Mouse (Mus musculus): ENCODE data around the gene Dlg1. TPM values are rescaled to one million over a fixed set of nuclear protein-coding genes. Genes with fewer than 3 reads are reported as not detected.

The Dlg1 gene
- polyA plus RNA-seq, 1 experiment from 2014 or later = 24.7 TPM

GRCm38 (mm10) chr16:31898546-31899326 is 235.5 kb downstream of the Dlg1 start:
- H3K4me1 ChIP-seq = peaks cover 14% of the 10 kb centered on the region
- WGBS = 84% methylated on average over 18 of the region's 18 CpGs
- H3K27me3 ChIP-seq = peaks cover 4% of the 10 kb centered on the region; the same call in 1 of the 2 replicates
- H3K9me3 ChIP-seq = peaks cover 3% of the 10 kb centered on the region; the same call in 1 of the 2 replicates
- H3K36me3 ChIP-seq = no peaks in the 10 kb centered on the region
- 0 out of 2 replicates have a peak, but pooled peaks have one; percentile 30 for ATAC-seq (ENCODE audit: low FRiP score, low read depth)
- H3K27ac ChIP-seq (replicated peaks) = no peak overlapping the region
- H3K4me2 ChIP-seq (replicated peaks) = no peak overlapping the region
- no peak overlapping the region for H3K9ac ChIP-seq (replicated peaks)
- H3K4me3 ChIP-seq = no peak overlapping the region

GRCm38 (mm10) chr16:31901886-31902285 is 238.6 kb downstream of the Dlg1 start:
- no peaks in the 10 kb centered on the region for H3K36me3 ChIP-seq
- H3K4me1 ChIP-seq = peaks cover 22% of the 10 kb centered on the region
- no peak overlapping the region for H3K9ac ChIP-seq (replicated peaks)
- H3K27ac ChIP-seq (replicated peaks) = no peak overlapping the region
- no peak overlapping the region for H3K4me3 ChIP-seq
- WGBS = 88% methylated on average over 1 of the region's 1 CpGs
- peaks cover 3% of the 10 kb centered on the region; the same call in 1 of the 2 replicates for H3K9me3 ChIP-seq
- peaks cover 13% of the 10 kb centered on the region; the same call in 1 of the 2 replicates for H3K27me3 ChIP-seq
- ATAC-seq (ENCODE audit: low FRiP score, low read depth) = no peak
- H3K4me2 ChIP-seq (replicated peaks) = no peak overlapping the region

DNA sequence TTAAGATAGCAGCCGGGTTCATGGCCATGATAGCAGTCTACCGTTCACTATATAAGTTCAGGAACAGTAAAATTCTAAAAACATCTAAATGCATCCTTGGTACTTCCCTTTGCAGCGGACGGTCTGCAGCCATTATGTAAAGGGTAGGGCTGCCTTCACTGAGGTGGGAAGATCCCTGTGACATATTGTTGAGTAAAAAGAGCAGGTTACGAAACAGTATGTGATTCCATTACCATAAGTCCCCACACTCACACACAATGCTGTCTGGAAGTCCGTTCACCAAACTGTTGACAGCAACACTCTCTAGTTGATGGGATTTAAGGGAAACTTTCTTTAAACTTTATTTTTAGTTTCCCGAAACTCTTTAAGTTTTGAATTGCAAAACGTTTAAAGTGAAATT is 240.0 kb downstream of the Dlg1 start:
- H3K27ac ChIP-seq (replicated peaks) = no peak overlapping the region
- peaks cover 13% of the 10 kb centered on the region for H3K4me1 ChIP-seq
- no peaks in the 10 kb centered on the region for H3K36me3 ChIP-seq
- no peak overlapping the region for H3K4me3 ChIP-seq
- WGBS = 89% methylated on average over 8 of the region's 8 CpGs
- H3K4me2 ChIP-seq (replicated peaks) = no peak overlapping the region
- no peak for ATAC-seq (ENCODE audit: low FRiP score, low read depth)
- H3K9ac ChIP-seq (replicated peaks) = no peak overlapping the region
- peaks cover 3% of the 10 kb centered on the region; the same call in 1 of the 2 replicates for H3K9me3 ChIP-seq
- peaks cover 9% of the 10 kb centered on the region; the same call in 1 of the 2 replicates for H3K27me3 ChIP-seq

DNA sequence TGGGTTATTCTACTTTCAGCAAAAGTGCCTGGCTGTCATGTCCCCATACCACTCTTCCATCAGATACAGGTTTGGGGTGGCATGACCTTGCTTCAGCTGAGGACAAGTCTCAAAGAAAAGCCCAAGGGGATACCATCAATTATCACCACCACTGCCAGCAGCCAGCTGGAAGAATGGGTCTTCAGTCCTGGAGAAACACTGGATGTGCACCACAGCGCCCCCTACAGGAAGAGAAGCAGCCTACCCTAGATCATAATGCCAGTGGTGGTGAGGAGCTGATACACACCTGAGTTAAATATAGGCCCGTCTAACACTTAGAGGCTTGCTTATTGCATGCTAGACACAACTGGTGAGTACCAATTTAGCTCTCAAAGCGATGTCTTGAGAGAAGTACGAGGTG is 242.1 kb downstream of the Dlg1 start:
- H3K27ac ChIP-seq (replicated peaks) = no peak overlapping the region
- WGBS = 78% methylated on average over 4 of the region's 4 CpGs
- peaks cover 9% of the 10 kb centered on the region; the same call in 1 of the 2 replicates for H3K27me3 ChIP-seq
- H3K4me2 ChIP-seq (replicated peaks) = no peak overlapping the region
- peaks cover 10% of the 10 kb centered on the region for H3K4me1 ChIP-seq
- no peaks in the 10 kb centered on the region for H3K9me3 ChIP-seq
- ATAC-seq (ENCODE audit: low FRiP score, low read depth) = no peak
- no peak overlapping the region for H3K4me3 ChIP-seq
- H3K36me3 ChIP-seq = no peaks in the 10 kb centered on the region
- H3K9ac ChIP-seq (replicated peaks) = no peak overlapping the region

DNA sequence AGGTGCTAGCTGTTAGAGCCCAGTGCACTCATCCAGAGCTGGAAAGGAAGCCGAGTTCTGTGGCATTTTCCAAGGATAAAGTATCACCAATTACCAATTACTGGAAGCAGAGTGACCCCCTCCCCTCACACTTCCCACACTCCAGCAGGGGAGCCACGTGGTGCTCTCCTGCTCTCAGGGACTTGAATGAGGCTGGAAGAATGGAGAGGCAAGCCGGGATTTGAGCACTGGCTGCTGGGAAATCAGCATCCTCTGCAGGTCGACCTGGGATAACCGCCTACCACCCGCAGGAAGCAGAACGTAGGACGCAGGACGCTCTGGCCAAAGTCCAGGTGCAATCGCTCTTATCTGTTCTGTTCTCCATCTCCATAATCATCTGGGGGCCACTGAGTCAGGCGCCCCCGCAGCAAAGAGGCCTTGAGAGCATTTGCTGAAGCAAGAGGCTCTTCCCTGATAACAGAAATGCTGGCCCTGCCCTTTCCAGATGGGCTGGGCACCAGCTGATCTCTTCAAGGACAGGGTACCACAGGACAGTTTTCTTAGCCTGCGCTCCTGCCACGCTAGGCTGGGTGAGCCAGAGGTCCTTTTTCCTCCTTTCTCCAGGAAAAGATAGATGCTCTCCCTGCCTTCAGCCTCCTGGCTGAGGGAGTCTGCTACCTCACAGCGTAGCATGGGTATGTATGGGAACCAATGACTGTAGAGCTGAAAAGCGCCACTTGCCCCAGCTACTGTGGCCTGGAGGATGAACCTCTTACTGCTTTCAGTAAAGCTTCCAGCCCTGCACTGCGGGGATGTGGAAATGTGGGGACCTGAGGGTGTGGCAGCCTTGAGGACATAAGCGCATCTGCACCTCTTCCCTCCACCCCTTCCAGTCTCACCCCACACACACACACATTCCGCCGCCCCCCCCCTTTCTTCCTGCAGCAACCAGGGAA is 242.9 kb downstream of the Dlg1 start:
- H3K4me1 ChIP-seq = peaks cover 10% of the 10 kb centered on the region
- 34% methylated on average over 20 of the region's 20 CpGs for WGBS
- H3K27ac ChIP-seq (replicated peaks) = no peak overlapping the region
- H3K4me3 ChIP-seq = 0 out of 2 replicates have a peak overlapping the region, but pooled peaks have one; percentile 12
- no peaks in the 10 kb centered on the region for H3K9me3 ChIP-seq
- 0 out of 2 replicates have a peak overlapping the region, but pooled peaks have one; percentile 31 for H3K9ac ChIP-seq (replicated peaks)
- no peaks in the 10 kb centered on the region for H3K36me3 ChIP-seq
- H3K27me3 ChIP-seq = peaks cover 9% of the 10 kb centered on the region; the same call in 1 of the 2 replicates
- H3K4me2 ChIP-seq (replicated peaks) = peak overlapping the region; percentile 36
- no peak for ATAC-seq (ENCODE audit: low FRiP score, low read depth)

GRCm38 (mm10) chr16:31906896-31907295 is 243.7 kb downstream of the Dlg1 start:
- no peak for ATAC-seq (ENCODE audit: low FRiP score, low read depth)
- Histone ChIP-seq H3K4me2 (replicated peaks) (peak overlapping the region; percentile 36), H3K9ac (replicated peaks) (no peak overlapping the region), H3K9me3 (no peaks in the 10 kb centered on the region), H3K4me1 (peaks cover 10% of the 10 kb centered on the region), H3K27ac (replicated peaks) (no peak overlapping the region), H3K36me3 (no peaks in the 10 kb centered on the region), H3K27me3 (peaks cover 9% of the 10 kb centered on the region; the same call in 1 of the 2 replicates), H3K4me3 (peak overlapping the region; percentile 12; the same call in 1 of the 2 replicates)
- 9% methylated on average over 9 of the region's 9 CpGs for WGBS

DNA sequence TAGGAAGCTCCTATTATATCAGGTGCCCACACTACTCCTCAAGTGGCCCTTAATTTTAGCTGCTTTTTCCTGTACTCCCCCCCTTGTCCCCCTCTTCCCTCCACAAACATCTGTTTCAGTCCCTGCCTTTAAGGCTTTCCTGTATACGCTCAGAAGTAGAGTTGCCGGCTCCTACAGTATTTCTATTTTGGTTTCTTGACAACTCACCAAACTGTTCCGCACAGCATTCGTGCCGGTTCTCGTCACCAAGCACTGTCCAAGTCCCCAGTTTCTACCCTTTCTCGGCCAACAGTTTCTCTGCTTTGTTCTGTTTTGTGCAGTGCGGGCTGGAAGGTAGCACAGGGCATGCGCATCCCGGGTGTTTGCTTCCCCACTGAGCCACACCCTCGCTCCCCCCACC is 245.7 kb downstream of the Dlg1 start:
- Histone ChIP-seq H3K9me3 (no peaks in the 10 kb centered on the region), H3K27me3 (peaks cover 9% of the 10 kb centered on the region; the same call in 1 of the 2 replicates), H3K36me3 (no peaks in the 10 kb centered on the region), H3K27ac (replicated peaks) (no peak overlapping the region), H3K4me2 (replicated peaks) (no peak overlapping the region), H3K9ac (replicated peaks) (no peak overlapping the region), H3K4me1 (peaks cover 10% of the 10 kb centered on the region), H3K4me3 (no peak overlapping the region)
- 68% methylated on average over 11 of the region's 11 CpGs for WGBS
- ATAC-seq (ENCODE audit: low FRiP score, low read depth) = no peak

GRCm38 (mm10) chr16:31910281-31910847 is 247.1 kb downstream of the Dlg1 start:
- no peaks in the 10 kb centered on the region for H3K9me3 ChIP-seq
- no peak overlapping the region for H3K4me3 ChIP-seq
- WGBS = 77% methylated on average over 10 of the region's 10 CpGs
- H3K36me3 ChIP-seq = no peaks in the 10 kb centered on the region
- no peak overlapping the region for H3K9ac ChIP-seq (replicated peaks)
- H3K27ac ChIP-seq (replicated peaks) = no peak overlapping the region
- no peak for ATAC-seq (ENCODE audit: low FRiP score, low read depth)
- H3K4me2 ChIP-seq (replicated peaks) = no peak overlapping the region
- peaks cover 10% of the 10 kb centered on the region for H3K4me1 ChIP-seq
- peaks cover 9% of the 10 kb centered on the region; the same call in 1 of the 2 replicates for H3K27me3 ChIP-seq

- Histone ChIP-seq H3K4me2 (replicated peaks) (no peak overlapping the region), H3K9ac (replicated peaks) (peak overlapping the region; percentile 32; the same call in 1 of the 2 replicates), H3K27me3 (no peaks in the 10 kb centered on the region; the same call in 1 of the 2 replicates), H3K27ac (replicated peaks) (no peak overlapping the region), H3K9me3 (no peaks in the 10 kb centered on the region), H3K4me1 (peaks cover 3% of the 10 kb centered on the region; the same call in 1 of the 2 replicates), H3K4me3 (no peak overlapping the region), H3K36me3 (no peaks in the 10 kb centered on the region)
- ATAC-seq (ENCODE audit: low FRiP score, low read depth) = no peak
- WGBS = 81% methylated on average over 11 of the region's 11 CpGs
Measured at GRCm38 (mm10) chr16:31917776-31918175, 254.5 kb downstream of the Dlg1 start.

DNA sequence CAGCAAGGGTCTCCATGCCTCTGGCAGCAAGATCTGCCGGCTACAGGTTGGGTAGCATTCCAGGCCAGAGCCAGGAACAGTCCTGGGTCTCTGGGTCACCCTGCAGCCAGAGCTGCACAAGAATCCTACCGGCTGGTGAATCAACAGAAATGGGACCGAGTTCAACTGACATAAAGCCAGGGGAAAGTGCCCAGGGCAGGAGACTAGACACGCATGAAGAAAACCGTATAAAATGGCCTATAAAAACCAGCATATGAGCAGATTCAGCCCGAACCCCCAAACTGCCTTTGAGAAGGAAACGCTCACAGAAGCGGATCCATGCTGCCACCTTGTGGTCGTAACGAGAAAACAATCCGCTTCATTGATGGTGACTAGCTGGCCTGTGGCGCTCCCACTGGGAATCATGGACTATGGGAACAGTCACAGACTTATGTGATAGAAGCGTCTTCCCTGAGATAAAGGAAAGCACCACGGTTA is 255.0 kb downstream of the Dlg1 start:
- no peaks in the 10 kb centered on the region for H3K36me3 ChIP-seq
- H3K27ac ChIP-seq (replicated peaks) = no peak overlapping the region
- H3K9me3 ChIP-seq = no peaks in the 10 kb centered on the region
- peak overlapping the region; percentile 28; the same call in 1 of the 2 replicates for H3K4me2 ChIP-seq (replicated peaks)
- peaks cover 3% of the 10 kb centered on the region; the same call in 1 of the 2 replicates for H3K4me1 ChIP-seq
- 5% methylated on average over 14 of the region's 14 CpGs for WGBS
- peak overlapping the region; percentile 32; the same call in 1 of the 2 replicates for H3K9ac ChIP-seq (replicated peaks)
- no peaks in the 10 kb centered on the region; the same call in 1 of the 2 replicates for H3K27me3 ChIP-seq
- H3K4me3 ChIP-seq = no peak overlapping the region
- 0 out of 2 replicates have a peak, but pooled peaks have one; percentile 23 for ATAC-seq (ENCODE audit: low FRiP score, low read depth)

- Histone ChIP-seq H3K36me3 (no peaks in the 10 kb centered on the region), H3K27me3 (no peaks in the 10 kb centered on the region), H3K4me3 (no peak overlapping the region), H3K9ac (replicated peaks) (no peak overlapping the region), H3K9me3 (no peaks in the 10 kb centered on the region), H3K4me1 (no peaks in the 10 kb centered on the region), H3K27ac (replicated peaks) (no peak overlapping the region), H3K4me2 (replicated peaks) (no peak overlapping the region)
- ATAC-seq (ENCODE audit: low FRiP score, low read depth) = no peak
- WGBS = 91% methylated on average over 6 of the region's 6 CpGs
Measured at GRCm38 (mm10) chr16:31924368-31924767, 261.1 kb downstream of the Dlg1 start.

Data from midbrain, embryonic 12.5 days (tissue).